Mouse (Mus musculus): ENCODE results near the gene Vax1. TPM values are rescaled to one million over a fixed set of nuclear protein-coding genes. Genes with fewer than 3 reads are reported as not detected.

The Vax1 gene
- polyA plus RNA-seq (2012; rRNA removed), result 0.14 TPM in 1 of 2 replicates, not detected in the other

DNA sequence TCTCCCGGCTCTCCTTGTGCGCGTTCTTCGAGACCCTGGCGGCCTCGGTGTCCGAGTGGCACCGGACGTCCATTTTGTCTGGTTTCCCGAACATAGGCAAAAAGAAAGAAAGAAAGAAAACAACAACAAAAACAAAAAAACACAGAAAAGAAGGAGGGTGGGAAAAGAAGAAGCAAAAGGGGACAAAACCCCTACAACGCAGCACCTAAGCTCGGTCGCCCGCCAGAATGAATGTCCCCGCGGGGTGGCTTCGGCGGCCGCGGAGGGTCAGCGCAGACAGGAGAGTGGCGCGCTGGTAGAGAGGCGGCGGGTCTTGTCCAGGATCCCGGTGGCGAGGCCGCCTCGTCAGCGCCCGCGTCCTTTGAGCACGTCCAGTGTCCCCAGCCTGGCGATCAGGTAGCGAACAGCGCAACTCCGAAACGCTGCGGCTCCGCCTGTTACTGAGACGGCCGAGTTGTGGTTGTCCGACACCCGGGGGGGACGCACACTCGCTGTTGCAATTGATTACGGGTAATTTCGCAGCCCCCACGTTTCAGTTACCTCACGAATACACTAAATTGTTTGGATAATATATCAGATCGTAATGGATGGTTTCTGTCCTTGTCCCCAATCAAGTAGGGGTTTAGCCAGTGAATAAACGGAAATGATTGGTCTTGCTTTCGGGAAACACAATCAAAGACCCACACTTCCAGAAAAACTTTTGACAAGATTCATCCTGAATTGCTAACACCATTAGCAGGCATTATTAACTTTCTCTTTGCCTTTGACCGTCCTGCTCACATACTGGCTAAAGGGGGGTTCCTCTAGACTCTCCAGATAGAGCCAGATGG, at the start of gene Vax1:
Vax1 (minus strand) TSS at position 121 of the 830 bp plus-strand sequence.

DNA sequence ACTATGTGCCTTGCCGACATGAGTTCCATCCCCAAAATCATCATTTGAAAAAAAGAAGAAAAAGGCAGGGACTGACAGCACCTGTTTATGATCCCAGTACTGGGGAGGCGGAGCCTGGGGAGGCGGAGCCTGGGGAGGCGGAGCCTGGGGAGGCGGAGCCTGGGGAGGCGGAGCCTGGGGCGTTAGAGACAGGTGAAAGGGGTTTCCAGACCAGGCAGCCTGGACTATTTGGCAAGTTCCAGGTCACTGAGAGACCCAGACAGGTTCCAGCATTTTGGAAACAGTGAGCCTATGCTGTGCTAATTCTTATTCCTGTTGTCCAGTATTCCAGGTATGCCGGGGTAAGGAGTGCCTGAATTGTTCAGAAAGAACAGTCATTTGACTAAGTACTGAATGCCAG, 49.1 kb upstream of the Vax1 start, which contains the start of gene Kcnk18:
Kcnk18 (plus strand) TSS at position 224 of the 400 bp plus-strand sequence.

Other genes with a start within 250 kb of the Vax1 start
- 2.3 and 2.4 TPM in 2 replicates for gene Eno4, start 226.6 kb downstream of the Vax1 start, polyA plus RNA-seq (2012; rRNA removed)
- gene Hspa12a, start 226.4 kb downstream of the Vax1 start, polyA plus RNA-seq (2012; rRNA removed), result 26.6 and 28.6 TPM in 2 replicates
- 1.8 and 2.0 TPM in 2 replicates for gene Shtn1, start 94.0 kb downstream of the Vax1 start, polyA plus RNA-seq (2012; rRNA removed)
- gene Kcnk18, start 49.2 kb upstream of the Vax1 start, polyA plus RNA-seq (2012; rRNA removed), result 0.75 and 0.91 TPM in 2 replicates
- gene Slc18a2, start 90.8 kb upstream of the Vax1 start, polyA plus RNA-seq (2012; rRNA removed), result 83.2 and 84.5 TPM in 2 replicates
- 4,794 and 5,416 TPM in 2 replicates for gene Rps12-ps3, start 152.2 kb upstream of the Vax1 start, polyA plus RNA-seq (2012; rRNA removed)
- gene Pdzd8, start 175.7 kb upstream of the Vax1 start, polyA plus RNA-seq (2012; rRNA removed), result 13.4 and 21.7 TPM in 2 replicates